Mouse (Mus musculus): ENCODE measurements around the gene F5.
"Not testable (repeated sequence)": the region's sequence is repeated elsewhere in the genome, so short reads cannot be mapped to it uniquely, and the experiment has no call there.

The F5 gene

GRCm38 (mm10) chr1:164159781-164160180 lies 8.1 kb downstream of the F5 start:
- no peak for DNase-seq

GRCm38 (mm10) chr1:164162745-164163144 lies 11.1 kb downstream of the F5 start:
- no peak for DNase-seq

- DNase-seq, result no peak
Measured at GRCm38 (mm10) chr1:164168818-164169217, 17.2 kb downstream of the F5 start.

GRCm38 (mm10) chr1:164170434-164170833 lies 18.8 kb downstream of the F5 start:
- DNase-seq, result no peak

GRCm38 (mm10) chr1:164173145-164173544 lies 21.5 kb downstream of the F5 start:
- DNase-seq, result no peak

GRCm38 (mm10) chr1:164176856-164177255 lies 25.2 kb downstream of the F5 start:
- DNase-seq, result no peak

GRCm38 (mm10) chr1:164178429-164178828 lies 26.8 kb downstream of the F5 start:
- no peak for DNase-seq

- DNase-seq, result peak; percentile 80
Measured at GRCm38 (mm10) chr1:164184142-164184870, 32.7 kb downstream of the F5 start.

GRCm38 (mm10) chr1:164184871-164185223 lies 33.2 kb downstream of the F5 start:
- no peak for DNase-seq

- DNase-seq, result no peak
Measured at GRCm38 (mm10) chr1:164185316-164185715, 33.7 kb downstream of the F5 start.

GRCm38 (mm10) chr1:164187002-164187560 lies 35.4 kb downstream of the F5 start:
- DNase-seq, result no peak

GRCm38 (mm10) chr1:164199551-164199950 lies 47.9 kb downstream of the F5 start:
- no peak for DNase-seq

GRCm38 (mm10) chr1:164208437-164208836 lies 56.8 kb downstream of the F5 start:
- no peak for DNase-seq

- DNase-seq, result no peak
Measured at GRCm38 (mm10) chr1:164210899-164211298, 59.3 kb downstream of the F5 start.

GRCm38 (mm10) chr1:164212686-164213085 lies 61.0 kb downstream of the F5 start:
- DNase-seq, result no peak

- no peak for DNase-seq
Measured at GRCm38 (mm10) chr1:164214190-164214589, 62.6 kb downstream of the F5 start.

GRCm38 (mm10) chr1:164215097-164215496 lies 63.5 kb downstream of the F5 start:
- DNase-seq, result no peak

- DNase-seq, result no peak
Measured at GRCm38 (mm10) chr1:164215540-164215939, 63.9 kb downstream of the F5 start.

GRCm38 (mm10) chr1:164217791-164218685 lies 66.4 kb downstream of the F5 start:
- DNase-seq, result peak; percentile 14

GRCm38 (mm10) chr1:164220261-164220660 lies 68.6 kb downstream of the F5 start:
- DNase-seq, result no peak

GRCm38 (mm10) chr1:164223089-164223488 lies 71.5 kb downstream of the F5 start:
- DNase-seq, result no peak

GRCm38 (mm10) chr1:164231937-164232570 lies 80.4 kb downstream of the F5 start:
- DNase-seq, result not testable (repeated sequence)

GRCm38 (mm10) chr1:164233447-164233846 lies 81.8 kb downstream of the F5 start:
- no peak for DNase-seq

Data from embryo, embryonic 11 days (tissue).